ENCODE assay signal across 20 mouse cellular contexts in genomic region chrX:47835835-47836195, GRCm38 (mm10). TPM values are rescaled to one million over a fixed set of nuclear protein-coding genes. Genes with fewer than 3 reads are reported as not detected.
"Had no signal": no experiment of that assay in that cellular context is flagged by ENCODE, and none has a peak within 500 bp of the region (broad histone marks: within the 10 kb centered on the region; RNA-seq: fewer than 3 reads in every experiment).

No protein-coding gene starts in this region.

- H3K36me3 ChIP-seq: liver, embryonic 13.5 days; midbrain, embryonic 10.5 days; midbrain, embryonic 13.5 days; neural tube, embryonic 13.5 days had no signal

- H3K27ac ChIP-seq: left cerebral cortex, adult 2 months; liver, embryonic 13.5 days; midbrain, embryonic 10.5 days; midbrain, embryonic 13.5 days; neural tube, embryonic 13.5 days; stomach, postnatal 0 days had no signal

- ATAC-seq: midbrain, embryonic 13.5 days; midbrain, embryonic 16.5 days had no signal

- H3K4me2 ChIP-seq: liver, embryonic 13.5 days; midbrain, embryonic 13.5 days; neural tube, embryonic 13.5 days had no signal

- DNase-seq: kidney, adult 18-20 months; kidney, postnatal 10 days; kidney, postnatal 36 days; layer of hippocampus, postnatal 36 days; liver, embryonic 13.5 days; right cerebral cortex, adult 18-20 months; right cerebral cortex, postnatal 14 days; right cerebral cortex, postnatal 4 days; thymus, adult 2 months; thymus, postnatal 14 days; thymus, postnatal 4 days had no signal

- H3K4me3 ChIP-seq: left cerebral cortex, adult 2 months; liver, embryonic 13.5 days; megakaryocyte, embryonic 14.5 days; midbrain, embryonic 10.5 days; midbrain, embryonic 13.5 days; myocyte; neural tube, embryonic 13.5 days had no signal

- H3K27me3 ChIP-seq: liver, embryonic 13.5 days; midbrain, embryonic 13.5 days; neural tube, embryonic 13.5 days had no signal

- H3K9me3 ChIP-seq: liver, embryonic 13.5 days; midbrain, embryonic 10.5 days; midbrain, embryonic 13.5 days; neural tube, embryonic 13.5 days had no signal

- H3K9ac ChIP-seq: liver, embryonic 13.5 days; midbrain, embryonic 13.5 days; neural tube, embryonic 13.5 days had no signal

- H3K4me1 ChIP-seq: liver, embryonic 13.5 days; megakaryocyte, embryonic 14.5 days; midbrain, embryonic 10.5 days; midbrain, embryonic 13.5 days; neural tube, embryonic 13.5 days had no signal

RNA-seq across cellular contexts. Expression of gene Smarca1, which starts 57.0 kb away (rescaled TPM):
- polyA plus RNA-seq: liver, adult 2 months; myocyte had no signal
